8 mouse cellular contexts compared by ENCODE assay signal in the genomic region with DNA sequence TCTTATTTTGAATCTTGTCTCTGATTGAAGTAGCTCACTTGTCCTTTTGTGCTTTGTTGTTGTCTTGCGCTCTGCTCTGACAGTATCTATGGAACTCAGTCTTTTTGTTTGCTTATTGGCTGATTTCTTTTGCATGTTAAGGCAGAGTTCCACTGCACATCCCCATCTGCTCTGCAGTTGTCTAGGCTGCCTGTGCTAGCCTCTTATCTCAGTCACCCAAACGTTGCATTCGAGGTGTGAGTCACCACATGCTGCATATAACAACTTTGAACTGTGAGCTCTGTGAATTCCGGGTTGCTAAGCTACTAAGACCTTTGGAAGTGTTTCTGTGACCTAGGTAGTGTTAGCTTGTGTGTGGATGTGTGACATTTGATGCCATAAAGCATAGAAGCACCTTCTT.
DNase-seq lines count a peak whose midpoint lies in the region; ATAC-seq lines count a peak whose summit lies in the region.

No protein-coding gene starts in this region.

- DNase-seq in spleen, adult 12 weeks (ENCODE audit: low spot score), result peak; percentile 10
- DNase-seq in spleen, adult 18-20 months, result no peak
- DNase-seq in c-Kit-positive CD71-positive TER-119-positive erythroid progenitor cells, embryonic 14.5 days (ENCODE audit: low spot score), result peak; percentile 85
- no peak for DNase-seq in adipocyte (ENCODE audit: low spot score)
- no peak for DNase-seq in layer of hippocampus, adult 9-10 months (ENCODE audit: low spot score)

- peak overlapping the region; percentile 11; the same call in 1 of the 2 replicates for H3K27ac ChIP-seq in intestine, embryonic 15.5 days
- H3K27ac ChIP-seq in stomach, embryonic 15.5 days, result peak overlapping the region; percentile 41

- H3K9me3 ChIP-seq in intestine, embryonic 15.5 days, result no peaks in the 10 kb centered on the region
- no peaks in the 10 kb centered on the region for H3K9me3 ChIP-seq in stomach, embryonic 15.5 days

- no peak overlapping the region for H3K4me2 ChIP-seq in intestine, embryonic 15.5 days (replicated peaks)
- H3K4me2 ChIP-seq in stomach, embryonic 15.5 days, result no peak overlapping the region

- no peaks in the 10 kb centered on the region for H3K36me3 ChIP-seq in intestine, embryonic 15.5 days
- no peaks in the 10 kb centered on the region for H3K36me3 ChIP-seq in stomach, embryonic 15.5 days

- 25% methylated on average over 4 of the region's 4 CpGs for WGBS in intestine, embryonic 15.5 days
- WGBS in stomach, embryonic 15.5 days, result 24% methylated on average over 4 of the region's 4 CpGs

- no peak overlapping the region for H3K9ac ChIP-seq in intestine, embryonic 15.5 days
- no peak overlapping the region for H3K9ac ChIP-seq in stomach, embryonic 15.5 days

- no peaks in the 10 kb centered on the region for H3K27me3 ChIP-seq in intestine, embryonic 15.5 days (replicated peaks)
- no peaks in the 10 kb centered on the region for H3K27me3 ChIP-seq in stomach, embryonic 15.5 days (replicated peaks)

- no peak overlapping the region for H3K4me3 ChIP-seq in intestine, embryonic 15.5 days (replicated peaks)
- no peak overlapping the region for H3K4me3 ChIP-seq in stomach, embryonic 15.5 days (replicated peaks)

- ATAC-seq in intestine, embryonic 15.5 days, result peak; percentile 90
- peak; percentile 90 for ATAC-seq in stomach, embryonic 15.5 days (ENCODE audit: insufficient read depth, low FRiP score, low read depth)
- no peak for ATAC-seq in granulocyte monocyte progenitor cell, adult 5-6 weeks (replicated peaks; ENCODE audit: poor library complexity, severe bottlenecking)

- H3K4me1 ChIP-seq in intestine, embryonic 15.5 days (replicated peaks), result peaks cover 7% of the 10 kb centered on the region
- H3K4me1 ChIP-seq in stomach, embryonic 15.5 days, result 0 out of 2 replicates have a peak, but pooled peaks cover 2% of the 10 kb centered on the region

Comparison
In these comparisons a context has a peak if more than half of its experiments do, and no peak if none do; other contexts are left out.
1. DNase-seq: peak in spleen, adult 12 weeks (single experiment) and c-Kit-positive CD71-positive TER-119-positive erythroid progenitor cells, embryonic 14.5 days (single experiment); none in spleen, adult 18-20 months (0 of 2), adipocyte (single experiment) and layer of hippocampus, adult 9-10 months (single experiment).